Mouse (Mus musculus) megakaryocyte, adult 5-6 weeks (primary cell): ENCODE results near the gene Nktr. TPM values are rescaled to one million over a fixed set of nuclear protein-coding genes. Genes with fewer than 3 reads are reported as not detected.

Experiments used
- ATAC-seq: 2 replicates; pipeline ENCODE4 v1.8.0; 2016; ENCODE audit warnings: mild to moderate bottlenecking, inconsistent platforms; ENCODE audit not compliant: poor library complexity, severe bottlenecking
- total RNA-seq, 2 experiments: library from RNA; stranded (forward) in 1 of 2; stranded (reverse) in 1 of 2; fragments of 153-499, 151-499 nt in 1 of 2; fragments of 221-1000, 200-1000 nt in 1 of 2; gene quantifications; 2 replicates each; pipeline versions ENCODE4 v1.2.3 to v1.2.4; 2015 to 2017

Nktr gene
- total RNA-seq, 2 experiments from 2014 or later = 69.6 to 72.1 TPM

GRCm38 (mm10) chr9:121798887-121799520 lies 80.0 kb downstream of the Nktr start:
- ATAC-seq = no peak

GRCm38 (mm10) chr9:121802747-121803146 lies 83.8 kb downstream of the Nktr start:
- no peak for ATAC-seq

Other genes starting within 250 kb of the Nktr start
- not detected in 2 replicates for gene Cck, start 223.5 kb upstream of the Nktr start, total RNA-seq (2015)
- gene Cck, start 223.5 kb upstream of the Nktr start, total RNA-seq (2017) = not detected in 2 replicates
- not detected in 2 replicates for gene Lyzl4, start 77.1 kb upstream of the Nktr start, total RNA-seq (2015)
- not detected in 2 replicates for gene Lyzl4, start 77.1 kb upstream of the Nktr start, total RNA-seq (2017)
- gene Vipr1, start 76.5 kb upstream of the Nktr start, total RNA-seq (2015) = 0.18 and 1.3 TPM in 2 replicates
- 0.28 and 0.55 TPM in 2 replicates for gene Vipr1, start 76.5 kb upstream of the Nktr start, total RNA-seq (2017)
- 5.9 and 8.6 TPM in 2 replicates for gene Sec22c, start 13.7 kb upstream of the Nktr start, total RNA-seq (2015)
- 4.4 and 5.2 TPM in 2 replicates for gene Sec22c, start 13.7 kb upstream of the Nktr start, total RNA-seq (2017)
- gene Ss18l2, start 8.8 kb upstream of the Nktr start, total RNA-seq (2015) = 36.2 and 39.1 TPM in 2 replicates
- 29.8 and 35.7 TPM in 2 replicates for gene Ss18l2, start 8.8 kb upstream of the Nktr start, total RNA-seq (2017)
- gene Zfp651, start 40.2 kb downstream of the Nktr start, total RNA-seq (2015) = not detected in 2 replicates
- not detected in 2 replicates for gene Zfp651, start 40.2 kb downstream of the Nktr start, total RNA-seq (2017)
- not detected in 2 replicates for gene Klhl40, start 58.4 kb downstream of the Nktr start, total RNA-seq (2015)
- not detected in 2 replicates for gene Klhl40, start 58.4 kb downstream of the Nktr start, total RNA-seq (2017)
- gene Hhatl, start 73.3 kb downstream of the Nktr start, total RNA-seq (2015) = not detected in 2 replicates
- not detected in 2 replicates for gene Hhatl, start 73.3 kb downstream of the Nktr start, total RNA-seq (2017)
- gene Ccdc13, start 120.3 kb downstream of the Nktr start, total RNA-seq (2015) = not detected in 2 replicates
- gene Ccdc13, start 120.3 kb downstream of the Nktr start, total RNA-seq (2017) = not detected in 2 replicates
- 64.0 and 80.3 TPM in 2 replicates for gene Higd1a, start 139.2 kb downstream of the Nktr start, total RNA-seq (2015)
- 9.5 and 13.5 TPM in 2 replicates for gene Higd1a, start 139.2 kb downstream of the Nktr start, total RNA-seq (2017)
- gene Ackr2, start 179.2 kb downstream of the Nktr start, total RNA-seq (2015) = not detected in 2 replicates
- not detected in 2 replicates for gene Ackr2, start 179.2 kb downstream of the Nktr start, total RNA-seq (2017)
- not detected in 2 replicates for gene Cyp8b1, start 197.1 kb downstream of the Nktr start, total RNA-seq (2015)
- gene Cyp8b1, start 197.1 kb downstream of the Nktr start, total RNA-seq (2017) = 0.18 TPM in 1 of 2 replicates, not detected in the other
- gene Fam198a, start 231.8 kb downstream of the Nktr start, total RNA-seq (2015) = not detected in 2 replicates
- not detected in 2 replicates for gene Fam198a, start 231.8 kb downstream of the Nktr start, total RNA-seq (2017)